Mouse (Mus musculus) gastrocnemius, adult 8-10 months (tissue): Measurements from ENCODE around the gene Cradd. TPM values are rescaled to one million over a fixed set of nuclear protein-coding genes. Genes with fewer than 3 reads are reported as not detected.

Experiments used
- DNase-seq, 2 experiments: peaks; one replicate each; pipeline ENCODE4 v3.0.0; 2022; ENCODE audit warnings: low spot score in 2 of 2
- total RNA-seq, 4 experiments: library from RNA; stranded (reverse); gene quantifications; 2 replicates each; pipeline ENCODE4 v1.2.4; 2022

Cradd gene
- total RNA-seq, 4 experiments from 2014 or later: 6.7 to 18.0 (median 8.4) TPM

GRCm38 (mm10) chr10:95164949-95165348, 159.0 kb downstream of the Cradd start:
- no peak for DNase-seq

- no peak for DNase-seq
Measured at GRCm38 (mm10) chr10:95162691-95163374, 161.1 kb downstream of the Cradd start.

- DNase-seq: no peak
Measured at GRCm38 (mm10) chr10:95159675-95160256, 164.2 kb downstream of the Cradd start.

- DNase-seq: no peak
Measured at GRCm38 (mm10) chr10:95156410-95156809, 167.5 kb downstream of the Cradd start.

GRCm38 (mm10) chr10:95154675-95155074, 169.3 kb downstream of the Cradd start:
- no peak for DNase-seq

GRCm38 (mm10) chr10:95153224-95153623, 170.7 kb downstream of the Cradd start:
- no peak for DNase-seq

- no peak for DNase-seq
Measured at GRCm38 (mm10) chr10:95152503-95152989, 171.4 kb downstream of the Cradd start.

GRCm38 (mm10) chr10:95151012-95151768, 172.7 kb downstream of the Cradd start:
- DNase-seq: no peak

- DNase-seq: no peak
Measured at GRCm38 (mm10) chr10:95149666-95150065, 174.3 kb downstream of the Cradd start.

GRCm38 (mm10) chr10:95148641-95149040, 175.3 kb downstream of the Cradd start:
- DNase-seq: no peak

- DNase-seq: no peak
Measured at GRCm38 (mm10) chr10:95147136-95147901, 176.6 kb downstream of the Cradd start.

GRCm38 (mm10) chr10:95146491-95146890, 177.4 kb downstream of the Cradd start:
- peak in 1 of 2 experiments; percentile 38 for DNase-seq

GRCm38 (mm10) chr10:95145204-95145926, 178.6 kb downstream of the Cradd start:
- no peak for DNase-seq

- no peak for DNase-seq
Measured at GRCm38 (mm10) chr10:95144414-95145130, 179.4 kb downstream of the Cradd start.

- no peak for DNase-seq
Measured at GRCm38 (mm10) chr10:95143446-95144114, 180.4 kb downstream of the Cradd start.

GRCm38 (mm10) chr10:95142844-95143435, 181.0 kb downstream of the Cradd start:
- peak; percentile 83 to 92 for DNase-seq

GRCm38 (mm10) chr10:95141075-95141474, 182.9 kb downstream of the Cradd start:
- no peak for DNase-seq

- no peak for DNase-seq
Measured at GRCm38 (mm10) chr10:95140191-95140590, 183.7 kb downstream of the Cradd start.

- peak; percentile 63 to 83 for DNase-seq
Measured at GRCm38 (mm10) chr10:95139645-95140044, 184.3 kb downstream of the Cradd start.
